Mouse (Mus musculus) liver, adult 2 months (tissue): ENCODE results near the gene Tob1.

Source experiments
- CTCF ChIP-seq: fragments of 200-500 bp; IDR thresholded peaks from 2 replicates; pipeline ENCODE4 v1.5.1; 2011; ENCODE audit warnings: low read depth, low read length, control low read depth
- POLR2A ChIP-seq: fragments of 200-500 bp; IDR thresholded peaks from 2 replicates; pipeline ENCODE4 v1.6.1; 2011; ENCODE audit warnings: low read length, control low read depth; ENCODE audit not compliant: insufficient read depth; ENCODE audit errors: extremely low read depth

- TF ChIP-seq CTCF (no peak), POLR2A (no peak)
Observed at GRCm38 (mm10) chr11:94177841-94178585, 33.2 kb upstream of the Tob1 start.
